Mouse (Mus musculus): ENCODE measurements around the gene Plpp3. TPM values are rescaled to one million over a fixed set of nuclear protein-coding genes. Genes with fewer than 3 reads are reported as not detected.

Plpp3 gene
- polyA plus RNA-seq, 2 experiments from 2014 or later, result not detected

DNA sequence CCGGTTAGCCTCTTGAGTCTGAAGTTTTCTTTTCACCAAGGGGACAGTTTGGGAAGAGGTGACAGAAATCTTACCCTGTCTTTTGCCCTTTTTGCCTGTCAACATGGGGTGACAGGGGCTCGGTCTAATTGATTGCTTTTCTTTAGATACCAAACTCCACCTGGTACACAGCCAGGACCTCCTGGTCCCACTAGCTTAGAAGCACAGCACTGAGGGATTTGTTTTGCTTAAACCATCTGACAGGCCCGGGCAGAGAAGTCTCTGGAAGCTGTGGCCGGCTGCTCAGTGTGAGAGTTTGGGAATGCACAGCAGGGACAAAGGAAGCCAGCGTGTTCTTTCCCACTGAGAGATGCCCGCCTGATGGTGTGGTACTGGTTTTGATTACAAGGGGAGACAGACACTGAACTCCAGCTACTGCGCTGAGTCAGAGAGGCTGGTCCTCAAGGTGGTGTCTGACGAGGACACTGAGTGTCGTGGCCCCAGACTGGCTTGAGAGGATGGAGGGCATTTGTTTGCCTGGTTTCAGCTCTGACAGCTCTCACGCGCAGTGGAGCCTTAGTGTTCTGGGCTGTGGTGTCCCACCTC lies 64.2 kb downstream of the Plpp3 start:
- ATAC-seq, result no peak

- ATAC-seq, result no peak
These were observed 66.2 kb downstream of the Plpp3 start for GRCm38 (mm10) chr4:105223101-105223924.

DNA sequence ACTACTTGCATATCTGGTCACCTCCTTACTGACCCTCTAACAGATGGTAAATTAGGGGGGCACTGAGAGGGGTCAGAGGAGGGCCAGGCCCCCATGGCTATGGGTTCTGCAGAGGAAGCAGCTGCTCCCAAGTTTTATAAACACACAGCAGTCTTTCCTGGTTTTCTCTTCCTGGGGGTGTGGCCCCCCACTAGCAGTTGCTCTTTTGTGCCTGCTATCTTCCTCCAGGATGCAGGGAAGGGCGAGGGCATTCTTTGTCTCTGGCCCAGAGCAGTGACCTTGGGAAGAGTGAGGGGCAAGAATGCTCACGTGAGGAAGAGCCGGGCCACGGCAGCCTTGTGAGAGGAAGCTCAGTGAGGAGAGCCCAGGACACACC lies 66.8 kb downstream of the Plpp3 start:
- no peak for ATAC-seq

- ATAC-seq, result no peak
These were observed 68.4 kb downstream of the Plpp3 start for GRCm38 (mm10) chr4:105225512-105225911.

GRCm38 (mm10) chr4:105226351-105226750 lies 69.2 kb downstream of the Plpp3 start:
- ATAC-seq, result no peak

- ATAC-seq, result no peak
These were observed 73.0 kb downstream of the Plpp3 start for GRCm38 (mm10) chr4:105230127-105230526.

DNA sequence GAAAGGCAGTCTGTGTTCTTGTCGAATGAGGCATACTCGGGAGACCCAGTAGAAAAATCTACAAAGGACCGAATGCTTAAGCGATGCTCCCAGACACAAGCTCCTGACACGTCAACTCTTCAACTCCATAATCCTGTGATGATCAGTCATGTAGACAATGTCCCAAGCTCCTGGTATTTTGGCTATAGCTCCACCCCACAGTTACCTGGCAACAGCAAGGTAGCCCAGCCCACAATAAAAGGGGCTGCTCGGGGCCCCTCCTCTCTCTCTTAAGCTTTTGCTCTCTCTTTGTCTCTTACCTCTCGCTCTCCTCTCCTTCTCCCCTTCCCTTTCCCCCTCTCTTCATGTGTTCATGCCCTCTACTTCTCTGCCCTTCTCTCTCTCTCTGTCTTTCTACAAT lies 83.1 kb downstream of the Plpp3 start:
- no peak for ATAC-seq

DNA sequence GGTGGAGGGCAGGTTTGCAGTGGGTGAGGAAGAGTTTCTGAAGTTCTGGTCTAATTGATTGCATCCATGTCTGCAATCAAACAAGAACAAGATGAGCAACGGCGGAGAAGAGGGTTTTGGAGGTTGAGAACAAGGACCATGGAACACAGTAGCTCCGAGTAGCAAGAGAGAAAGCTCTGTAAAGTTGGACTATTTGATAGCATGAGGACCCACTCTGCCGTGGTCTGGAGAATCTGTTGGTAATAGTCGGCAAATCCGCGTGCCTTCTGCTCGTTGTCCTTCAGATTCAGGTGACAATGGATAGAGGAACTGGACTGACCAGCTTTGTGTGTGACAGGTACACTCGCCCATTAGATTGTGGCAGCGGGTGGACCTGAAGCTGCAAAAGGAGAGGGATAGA lies 87.8 kb downstream of the Plpp3 start:
- no peak for ATAC-seq

- ATAC-seq, result no peak
These were observed 88.4 kb downstream of the Plpp3 start for GRCm38 (mm10) chr4:105245479-105245944.

GRCm38 (mm10) chr4:105246331-105246730 lies 89.2 kb downstream of the Plpp3 start:
- ATAC-seq, result no peak

DNA sequence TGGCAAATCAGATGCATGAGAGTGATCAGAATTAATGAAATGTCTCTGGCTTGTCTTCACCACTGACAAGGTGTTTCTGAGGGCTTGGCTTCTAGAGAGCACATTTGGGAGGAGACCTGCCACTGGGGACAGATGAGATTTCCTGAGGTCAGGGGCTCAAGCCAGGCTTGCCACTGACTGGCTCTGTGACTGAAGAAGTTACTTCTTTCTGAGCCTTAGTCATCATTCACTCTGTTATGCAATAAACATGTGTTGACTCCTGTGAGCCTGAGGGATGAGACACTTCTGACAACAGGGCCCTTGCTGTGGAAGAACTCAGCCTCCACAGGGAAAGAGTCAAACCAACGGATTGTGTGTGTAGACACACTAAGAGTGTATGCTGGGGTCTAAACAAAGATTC lies 91.0 kb downstream of the Plpp3 start:
- no peak for ATAC-seq

GRCm38 (mm10) chr4:105249283-105249682 lies 92.1 kb downstream of the Plpp3 start:
- no peak for ATAC-seq

DNA sequence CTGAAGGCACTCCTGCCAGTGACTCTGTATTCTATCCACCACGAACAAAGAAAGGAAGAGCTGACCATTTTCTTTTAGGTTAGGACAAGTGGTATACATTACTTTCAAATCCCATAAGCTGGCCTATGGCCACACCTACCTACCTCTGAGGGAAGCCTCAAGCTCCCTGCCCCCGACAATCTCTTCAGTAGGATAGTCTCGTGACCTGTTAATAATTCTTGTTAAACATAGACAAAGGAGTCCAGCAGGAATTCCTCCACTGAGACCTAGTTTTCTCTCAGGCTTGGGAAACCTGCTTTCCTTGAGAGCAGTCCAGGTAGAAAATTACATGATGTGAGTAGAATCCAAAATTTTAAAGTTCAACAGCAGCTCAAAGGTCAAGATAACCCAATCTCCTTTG lies 93.8 kb downstream of the Plpp3 start:
- no peak for ATAC-seq

DNA sequence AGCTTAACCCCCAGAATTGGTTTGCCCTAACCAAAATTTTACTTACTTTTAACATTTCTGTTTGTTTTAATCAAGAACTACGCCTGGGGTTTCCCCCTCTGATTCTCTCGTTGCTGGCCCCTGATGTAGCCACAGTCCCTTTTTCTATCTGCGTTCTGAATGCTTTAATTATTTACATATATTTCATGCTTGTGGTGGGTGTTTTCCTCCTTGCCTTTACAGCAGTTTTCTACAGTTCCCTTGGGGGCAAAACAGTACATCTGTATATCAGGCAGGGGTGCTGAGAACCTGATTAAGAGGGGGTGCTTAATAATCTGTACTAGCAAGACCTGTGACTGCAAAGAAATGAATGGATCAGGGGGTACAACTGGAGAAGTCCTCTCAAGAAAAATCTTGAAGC lies 94.9 kb downstream of the Plpp3 start:
- peak; percentile 28 for ATAC-seq

DNA sequence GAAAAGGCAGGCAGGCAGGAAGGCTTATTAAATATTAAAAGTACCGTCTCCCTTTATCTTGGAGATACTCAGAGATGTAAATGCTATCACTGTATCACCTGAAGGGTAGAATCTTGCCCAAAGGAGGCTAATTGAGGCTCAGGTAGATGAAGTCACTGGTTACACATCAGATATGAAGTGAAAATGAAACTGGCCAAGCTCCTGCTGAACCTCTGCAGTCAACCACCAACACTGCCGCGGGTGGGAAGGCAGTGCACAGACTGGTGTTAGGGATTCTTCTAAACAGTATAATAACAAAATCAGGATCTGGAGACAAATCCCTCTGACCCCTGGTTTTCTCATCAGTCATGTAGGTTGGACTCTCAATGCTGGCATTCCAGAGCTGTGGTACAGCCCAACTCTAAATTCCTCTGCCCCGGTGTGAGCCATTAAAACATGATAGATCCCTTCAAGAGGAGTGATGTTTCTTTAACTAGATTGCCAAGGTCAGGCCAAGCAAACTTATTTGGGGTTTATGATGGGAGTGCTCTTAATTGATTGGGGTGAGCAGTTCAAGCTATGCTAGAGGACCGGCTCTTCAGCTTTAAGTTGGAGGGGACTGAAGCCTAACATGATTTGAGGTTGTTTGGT lies 95.5 kb downstream of the Plpp3 start:
- ATAC-seq, result no peak

DNA sequence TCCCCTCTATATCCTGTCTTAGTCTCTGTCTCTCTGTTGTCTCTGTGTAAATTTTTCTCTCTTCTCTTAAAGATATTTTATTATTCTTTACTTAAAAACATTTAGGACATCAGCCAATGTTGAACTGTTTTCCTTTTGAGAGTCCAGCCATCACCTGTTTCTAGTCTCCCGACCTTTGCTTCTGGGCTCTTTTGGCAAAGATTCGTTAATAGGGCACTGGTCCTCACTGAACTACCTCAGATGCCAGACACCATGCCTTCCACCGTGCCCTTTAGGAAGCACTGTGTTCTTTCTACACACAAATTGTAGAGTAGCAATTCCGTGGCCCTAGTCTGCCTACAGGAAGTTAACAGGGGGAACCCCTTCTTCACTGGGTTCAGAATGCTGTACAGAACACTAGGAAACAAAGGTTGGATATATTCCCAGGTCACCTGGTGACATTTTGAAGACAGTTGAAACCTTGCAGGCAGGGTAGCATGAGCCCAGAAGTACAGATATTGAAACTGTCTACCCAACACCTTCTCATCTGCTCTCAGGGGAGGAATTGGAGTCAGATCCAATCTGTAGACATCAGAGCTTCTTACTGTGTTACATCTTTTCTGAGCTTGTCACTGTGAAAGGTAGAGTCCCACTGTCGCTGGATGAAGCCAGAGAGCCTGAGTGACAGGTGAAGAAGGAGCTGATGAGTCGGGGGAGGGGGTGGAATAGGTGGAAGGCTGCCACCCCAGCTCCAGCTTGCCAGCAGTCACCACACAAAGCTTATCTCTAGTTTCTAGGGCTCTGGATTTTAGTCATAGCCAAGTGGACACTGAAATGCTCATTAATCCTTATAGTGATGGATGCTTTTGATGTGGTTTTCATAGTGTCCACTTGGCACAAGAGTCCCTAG lies 96.5 kb downstream of the Plpp3 start:
- peak; percentile 14 for ATAC-seq

GRCm38 (mm10) chr4:105254365-105254764 lies 97.2 kb downstream of the Plpp3 start:
- no peak for ATAC-seq

- no peak for ATAC-seq
These were observed 98.0 kb downstream of the Plpp3 start for GRCm38 (mm10) chr4:105255185-105255584.

DNA sequence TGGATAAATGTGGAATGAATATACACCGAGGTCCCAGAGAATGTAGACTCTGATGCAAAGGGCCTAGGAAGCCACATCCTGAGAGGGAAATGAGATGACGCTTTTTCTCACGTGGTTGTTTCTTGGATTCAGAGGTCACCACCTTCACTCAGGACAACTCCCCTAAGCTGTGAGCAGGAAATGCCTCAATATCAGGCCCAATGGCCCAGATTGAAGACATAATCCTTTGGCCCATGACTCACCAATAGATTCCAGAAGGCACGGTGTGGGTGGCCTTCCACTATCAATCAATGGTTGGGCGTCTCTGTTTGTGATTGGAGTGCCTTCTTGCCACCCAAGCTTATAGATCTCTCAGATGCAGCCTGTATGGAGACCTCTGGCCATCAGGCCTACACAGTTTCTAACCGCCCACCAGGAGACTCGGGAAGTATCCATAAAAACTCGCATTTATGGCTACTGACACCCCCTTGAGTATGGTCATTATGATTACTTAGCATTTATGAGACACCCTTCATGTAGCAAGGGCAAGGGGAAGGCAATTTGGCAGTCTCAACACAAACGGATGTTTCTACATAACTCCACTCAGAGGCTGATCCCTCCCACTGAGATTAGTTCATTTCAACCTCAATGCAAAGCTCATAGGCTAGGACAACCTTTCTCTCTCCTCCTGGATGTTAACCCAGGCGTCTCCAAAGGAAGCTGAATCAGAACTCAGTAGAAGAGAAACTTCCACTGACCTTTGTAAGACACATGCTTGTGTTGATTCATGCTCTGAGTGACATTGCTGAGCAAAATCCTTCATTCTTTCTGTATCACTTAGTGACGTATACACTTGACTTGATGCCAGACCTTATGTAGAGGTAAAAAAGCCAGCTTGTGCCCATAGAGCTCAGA lies 100.8 kb downstream of the Plpp3 start:
- no peak for ATAC-seq

- ATAC-seq, result no peak
These were observed 103.2 kb downstream of the Plpp3 start for GRCm38 (mm10) chr4:105260385-105260784.

- no peak for ATAC-seq
These were observed 104.0 kb downstream of the Plpp3 start for GRCm38 (mm10) chr4:105260893-105261769.
